Mouse (Mus musculus) midbrain, postnatal 0 days (tissue): ENCODE data around the gene Gm28042. TPM values are rescaled to one million over a fixed set of nuclear protein-coding genes. Genes with fewer than 3 reads are reported as not detected.

Source experiments
- ATAC-seq: fragments of 200-750 bp; cut with Nextera tagmentation; 2 replicates; pipeline ENCODE4 v1.8.0; 2017; ENCODE audit warnings: moderate number of reproducible peaks, mild to moderate bottlenecking, moderate TSS enrichment, moderate library complexity; ENCODE audit not compliant: low FRiP score
- DNase-seq: peaks from one replicate; pipeline ENCODE4 v3.0.0-alpha.2; 2015; ENCODE audit warnings: low spot score
- H3K27ac ChIP-seq: fragments of 300-500 bp; sonication (generic); 2 replicates; pipeline ENCODE4 v1.5.1; 2014; ENCODE audit warnings: low read depth, mild to moderate bottlenecking, low read length, mixed read lengths
- H3K27me3 ChIP-seq: fragments of 300-500 bp; sonication (generic); 2 replicates; pipeline ENCODE4 v1.6.1; 2014; ENCODE audit warnings: low read length, control low read depth, mixed read lengths; ENCODE audit not compliant: insufficient read depth
- H3K36me3 ChIP-seq: fragments of 300-500 bp; sonication (generic); 2 replicates; pipeline ENCODE4 v1.6.1; 2014; ENCODE audit warnings: low read length, control low read depth, mixed read lengths; ENCODE audit not compliant: insufficient read depth
- H3K4me1 ChIP-seq: fragments of 300-500 bp; sonication (generic); 2 replicates; pipeline ENCODE4 v1.6.1; 2014; ENCODE audit warnings: mild to moderate bottlenecking, control low read depth, antibody characterized with exemption, low read length, mixed read lengths; ENCODE audit not compliant: insufficient read depth
- H3K4me2 ChIP-seq: fragments of 300-500 bp; sonication (generic); 2 replicates; pipeline ENCODE4 v1.6.1; 2014; ENCODE audit warnings: low read depth, mild to moderate bottlenecking, low read length, mixed read lengths; ENCODE audit not compliant: poor library complexity, severe bottlenecking
- H3K4me3 ChIP-seq: fragments of 300-500 bp; sonication (generic); 2 replicates; pipeline ENCODE4 v1.5.1; 2014; ENCODE audit warnings: low read depth, mild to moderate bottlenecking, low read length, moderate library complexity
- H3K9ac ChIP-seq: fragments of 300-500 bp; sonication (generic); replicated peaks from 2 replicates; pipeline ENCODE4 v1.6.1; 2014; ENCODE audit warnings: mild to moderate bottlenecking, low read length, moderate library complexity, mixed read lengths; ENCODE audit not compliant: poor library complexity, severe bottlenecking
- H3K9me3 ChIP-seq: fragments of 300-500 bp; sonication (generic); 2 replicates; pipeline ENCODE4 v1.6.1; 2016; ENCODE audit warnings: low read length, control low read depth
- CTCF ChIP-seq: IDR thresholded peaks from 2 replicates; pipeline ENCODE4 v1.5.1; 2016; ENCODE audit warnings: antibody characterized with exemption, mild to moderate bottlenecking
- WGBS: fragments of 180-500 bp; shearing (Covaris S2); extraction: QIAGEN DNeasy Blood & Tissue Kit; methylation state at CpG from one replicate; pipeline ENCODE4 v1.1.7; 2014; 5-methylcytosine and 5-hydroxymethylcytosine counted together
- polyA plus RNA-seq: library from polyadenylated mRNA; unstranded; fragments of >200 nt; fragmentation: Nextera tagmentation; extraction: Ambion mirVana; gene quantifications from 2 replicates; pipeline ENCODE4 v1.2.1, GENCODE M21; 2015
- total RNA-seq: library from RNA; depleted of rRNA; stranded (reverse); fragments of >200 nt; gene quantifications from 2 replicates; pipeline ENCODE4 v1.2.3, GENCODE M21; 2014

The Gm28042 gene
- total and polyA plus RNA-seq, 2 experiments from 2014 or later: 0.98 to 6.6 TPM

DNA sequence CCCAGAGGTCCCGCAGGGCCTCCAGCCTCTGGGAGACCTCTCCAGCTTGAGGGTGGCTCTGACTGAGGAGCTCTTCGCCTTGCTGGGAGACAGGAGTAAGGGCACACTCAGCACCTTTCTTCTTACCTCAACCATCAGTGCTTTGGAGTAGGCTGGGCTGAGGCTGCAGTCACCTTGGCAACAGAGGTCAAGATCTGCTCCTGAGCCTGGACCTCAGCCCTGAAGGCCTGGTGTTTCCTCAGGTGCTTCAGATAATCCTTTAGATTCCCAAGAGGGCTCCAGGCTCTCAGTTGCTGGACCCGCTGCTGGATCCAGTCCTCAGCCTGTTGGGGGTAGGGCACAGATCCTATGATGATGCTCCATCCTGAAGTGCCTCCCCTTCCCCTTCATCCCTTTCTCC lies 32.2 kb downstream of the Gm28042 start:
- no peaks in the 10 kb centered on the region for H3K27me3 ChIP-seq
- H3K27ac ChIP-seq: no peak overlapping the region
- no peak for TF ChIP-seq CTCF
- WGBS: 82% methylated on average over 3 of the region's 3 CpGs
- no peaks in the 10 kb centered on the region for H3K4me1 ChIP-seq
- H3K4me2 ChIP-seq: no peak overlapping the region
- H3K9me3 ChIP-seq: no peaks in the 10 kb centered on the region
- DNase-seq: no peak
- no peak overlapping the region for H3K9ac ChIP-seq
- H3K4me3 ChIP-seq: no peak overlapping the region
- no peak for ATAC-seq
- H3K36me3 ChIP-seq: no peaks in the 10 kb centered on the region

DNA sequence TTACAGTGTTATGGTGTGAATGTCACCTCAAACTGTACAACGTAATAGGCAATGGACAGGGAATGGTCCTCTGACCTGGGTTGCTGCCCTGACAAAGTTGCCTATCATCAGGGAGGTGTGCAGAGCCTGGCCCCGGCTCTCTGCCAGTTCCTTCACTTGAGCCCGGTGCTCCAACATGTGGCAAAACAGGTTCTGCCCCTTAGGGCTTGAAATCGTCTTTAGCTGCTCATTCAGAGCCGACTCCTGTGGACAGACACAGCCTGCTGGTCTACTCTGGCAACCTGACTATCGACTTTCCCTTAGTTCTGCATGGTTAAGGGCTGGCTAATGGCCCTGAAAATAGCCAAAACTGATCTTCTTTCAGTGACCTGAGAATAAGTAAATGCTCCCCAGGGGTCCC lies 32.9 kb downstream of the Gm28042 start:
- Histone ChIP-seq H3K4me2 (no peak overlapping the region), H3K36me3 (no peaks in the 10 kb centered on the region), H3K4me3 (no peak overlapping the region), H3K4me1 (no peaks in the 10 kb centered on the region), H3K9me3 (no peaks in the 10 kb centered on the region), H3K9ac (no peak overlapping the region), H3K27ac (no peak overlapping the region), H3K27me3 (no peaks in the 10 kb centered on the region)
- WGBS: 74% methylated on average over 6 of the region's 6 CpGs
- DNase-seq (no peak), ATAC-seq (no peak)
- TF ChIP-seq CTCF: no peak

GRCm38 (mm10) chr2:120060651-120061050 lies 33.4 kb downstream of the Gm28042 start:
- ATAC-seq (no peak), DNase-seq (no peak)
- H3K9ac ChIP-seq: no peak overlapping the region
- no peak overlapping the region for H3K4me2 ChIP-seq
- H3K27ac ChIP-seq: no peak overlapping the region
- H3K9me3 ChIP-seq: no peaks in the 10 kb centered on the region
- 74% methylated on average over 9 of the region's 9 CpGs for WGBS
- no peaks in the 10 kb centered on the region for H3K4me1 ChIP-seq
- no peak overlapping the region for H3K4me3 ChIP-seq
- H3K36me3 ChIP-seq: no peaks in the 10 kb centered on the region
- no peaks in the 10 kb centered on the region for H3K27me3 ChIP-seq
- no peak for TF ChIP-seq CTCF

DNA sequence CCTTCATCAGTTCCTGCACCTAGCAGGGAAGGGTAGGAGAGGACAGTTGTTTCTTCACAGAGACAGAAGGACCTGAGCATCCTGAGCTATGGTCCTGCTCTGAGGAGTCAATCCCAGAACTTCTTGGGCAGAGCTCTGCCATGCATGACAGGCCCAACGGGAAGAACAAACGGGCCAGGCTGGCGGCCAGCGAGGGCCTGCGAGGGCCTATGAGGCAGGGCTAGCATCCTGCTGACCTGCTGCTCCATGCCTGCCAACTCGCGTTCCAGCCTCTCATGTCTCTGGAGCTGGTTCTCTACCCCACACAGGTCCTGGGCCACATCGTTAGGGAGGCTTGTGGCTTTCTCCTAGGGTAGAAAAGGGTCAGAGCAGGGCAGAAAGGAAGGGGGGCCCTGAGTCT lies 35.0 kb downstream of the Gm28042 start:
- Histone ChIP-seq H3K36me3 (no peaks in the 10 kb centered on the region), H3K27ac (no peak overlapping the region), H3K4me1 (no peaks in the 10 kb centered on the region), H3K27me3 (no peaks in the 10 kb centered on the region), H3K4me3 (no peak overlapping the region), H3K9ac (no peak overlapping the region), H3K9me3 (no peaks in the 10 kb centered on the region), H3K4me2 (no peak overlapping the region)
- DNase-seq: no peak
- TF ChIP-seq CTCF: no peak
- ATAC-seq: no peak
- WGBS: 65% methylated on average over 8 of the region's 8 CpGs

GRCm38 (mm10) chr2:120064639-120065038 lies 37.3 kb downstream of the Gm28042 start:
- 85% methylated on average over 6 of the region's 6 CpGs for WGBS
- no peaks in the 10 kb centered on the region for H3K36me3 ChIP-seq
- no peaks in the 10 kb centered on the region for H3K27me3 ChIP-seq
- ATAC-seq (no peak), DNase-seq (no peak)
- no peak overlapping the region for H3K27ac ChIP-seq
- H3K4me3 ChIP-seq: no peak overlapping the region
- no peaks in the 10 kb centered on the region for H3K4me1 ChIP-seq
- no peaks in the 10 kb centered on the region for H3K9me3 ChIP-seq
- no peak overlapping the region for H3K4me2 ChIP-seq
- TF ChIP-seq CTCF: peak; percentile 37; the same call in 1 of the 2 replicates
- H3K9ac ChIP-seq: no peak overlapping the region

DNA sequence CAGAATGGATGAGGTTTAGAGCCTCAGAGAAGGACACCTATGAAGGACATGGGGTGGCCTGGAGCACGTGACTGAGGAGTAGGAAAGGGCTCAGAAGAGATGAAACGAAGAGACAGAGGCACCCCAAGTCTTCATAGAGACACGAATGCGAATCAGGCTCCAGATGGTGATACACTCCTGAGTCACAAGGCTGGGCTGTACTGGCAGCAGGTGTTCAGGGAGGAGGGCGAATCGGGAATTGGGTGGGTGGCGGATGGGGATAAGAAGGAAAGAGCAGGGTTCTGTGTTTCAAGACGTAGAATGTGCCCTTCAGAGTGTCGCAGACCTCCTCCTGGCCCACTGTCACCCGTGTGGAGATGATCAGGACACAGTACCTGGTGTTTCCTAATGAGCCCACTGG lies 38.0 kb downstream of the Gm28042 start:
- no peak for DNase-seq
- Histone ChIP-seq H3K27me3 (no peaks in the 10 kb centered on the region), H3K36me3 (no peaks in the 10 kb centered on the region), H3K4me3 (no peak overlapping the region), H3K4me1 (no peaks in the 10 kb centered on the region), H3K4me2 (no peak overlapping the region), H3K27ac (no peak overlapping the region), H3K9me3 (no peaks in the 10 kb centered on the region), H3K9ac (no peak overlapping the region)
- TF ChIP-seq CTCF: no peak
- WGBS: 95% methylated on average over 10 of the region's 10 CpGs
- no peak for ATAC-seq

GRCm38 (mm10) chr2:120066224-120066623 lies 38.9 kb downstream of the Gm28042 start:
- H3K4me3 ChIP-seq: no peak overlapping the region
- no peak overlapping the region for H3K9ac ChIP-seq
- H3K27ac ChIP-seq: no peak overlapping the region
- H3K9me3 ChIP-seq: no peaks in the 10 kb centered on the region
- no peaks in the 10 kb centered on the region for H3K4me1 ChIP-seq
- WGBS: 84% methylated on average over 3 of the region's 3 CpGs
- no peaks in the 10 kb centered on the region for H3K27me3 ChIP-seq
- H3K36me3 ChIP-seq: no peaks in the 10 kb centered on the region
- no peak overlapping the region for H3K4me2 ChIP-seq
- DNase-seq (no peak), ATAC-seq (no peak)
- no peak for TF ChIP-seq CTCF
